Mouse (Mus musculus) lung, embryonic 15.5 days (tissue): ENCODE measurements around the gene Insr. TPM values are rescaled to one million over a fixed set of nuclear protein-coding genes. Genes with fewer than 3 reads are reported as not detected.

ENCODE experiments used
- ATAC-seq: fragments of 200-750 bp; cut with Nextera tagmentation; 2 replicates; pipeline ENCODE4 v1.8.0; 2017; ENCODE audit warnings: moderate number of reproducible peaks, borderline replicate concordance; ENCODE audit not compliant: low FRiP score, low TSS enrichment; ENCODE audit errors: extremely low read depth
- H3K27ac ChIP-seq: fragments of 300-500 bp; sonication (generic); 2 replicates; pipeline ENCODE4 v1.5.1; 2015; ENCODE audit warnings: moderate library complexity, mild to moderate bottlenecking, inconsistent platforms
- H3K27me3 ChIP-seq: fragments of 300-500 bp; sonication (generic); 2 replicates; pipeline ENCODE4 v1.6.1; 2015; ENCODE audit warnings: inconsistent platforms
- H3K36me3 ChIP-seq: fragments of 300-500 bp; sonication (generic); 2 replicates; pipeline ENCODE4 v1.6.1; 2015; ENCODE audit warnings: inconsistent platforms
- H3K4me1 ChIP-seq: fragments of 300-500 bp; sonication (generic); 2 replicates; pipeline ENCODE4 v1.6.1; 2015; ENCODE audit warnings: inconsistent platforms
- H3K4me2 ChIP-seq: fragments of 300-500 bp; sonication (generic); 2 replicates; pipeline ENCODE4 v1.6.1; 2015; ENCODE audit warnings: inconsistent platforms, mild to moderate bottlenecking, moderate library complexity
- H3K4me3 ChIP-seq: fragments of 300-500 bp; sonication (generic); 2 replicates; pipeline ENCODE4 v1.5.1; 2015; ENCODE audit warnings: mild to moderate bottlenecking, inconsistent platforms
- H3K9ac ChIP-seq: fragments of 300-500 bp; sonication (generic); 2 replicates; pipeline ENCODE4 v1.6.1; 2015; ENCODE audit warnings: inconsistent platforms
- H3K9me3 ChIP-seq: fragments of 300-500 bp; sonication (generic); 2 replicates; pipeline ENCODE4 v1.6.1; 2016; ENCODE audit warnings: inconsistent platforms
- WGBS: fragments of 180-500 bp; shearing (Covaris S2); methylation state at CpG from one replicate; pipeline ENCODE4 v1.1.7; 2015; 5-methylcytosine and 5-hydroxymethylcytosine counted together
- polyA plus RNA-seq: library from polyadenylated mRNA; unstranded; fragments of >200 nt; fragmentation: Nextera tagmentation; extraction: Ambion mirVana; gene quantifications from 2 replicates; pipeline ENCODE4 v1.2.1, GENCODE M21; 2015

Gene Insr
- polyA plus RNA-seq, 1 experiment from 2014 or later: 38.8 TPM

DNA sequence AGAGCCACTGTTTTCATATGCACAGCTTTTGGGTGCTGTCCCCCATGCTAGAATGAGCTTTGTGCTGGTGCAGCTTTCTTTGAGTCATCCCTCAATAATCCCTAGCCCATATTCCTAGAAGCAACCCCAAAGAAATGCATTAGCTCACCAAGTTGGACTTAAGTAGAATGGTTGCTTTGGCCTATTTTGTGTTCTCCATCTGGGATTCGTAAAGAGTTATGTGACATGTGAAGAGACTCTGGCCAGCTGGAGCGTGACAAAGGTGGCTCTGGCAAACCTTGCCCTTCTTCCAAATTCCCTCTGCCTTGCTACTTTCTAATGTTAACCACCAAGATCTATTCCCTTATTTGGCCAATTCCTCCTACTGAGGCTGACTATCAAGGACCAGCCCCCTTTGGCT lies 22.7 kb upstream of the Insr start:
- no peaks in the 10 kb centered on the region for H3K9me3 ChIP-seq
- WGBS: 82% methylated on average over 2 of the region's 2 CpGs
- no peak overlapping the region for H3K27ac ChIP-seq
- H3K36me3 ChIP-seq: no peaks in the 10 kb centered on the region
- no peak for ATAC-seq
- no peak overlapping the region for H3K4me2 ChIP-seq
- no peak overlapping the region for H3K9ac ChIP-seq
- no peaks in the 10 kb centered on the region for H3K4me1 ChIP-seq
- H3K4me3 ChIP-seq: no peak overlapping the region
- H3K27me3 ChIP-seq: no peaks in the 10 kb centered on the region

DNA sequence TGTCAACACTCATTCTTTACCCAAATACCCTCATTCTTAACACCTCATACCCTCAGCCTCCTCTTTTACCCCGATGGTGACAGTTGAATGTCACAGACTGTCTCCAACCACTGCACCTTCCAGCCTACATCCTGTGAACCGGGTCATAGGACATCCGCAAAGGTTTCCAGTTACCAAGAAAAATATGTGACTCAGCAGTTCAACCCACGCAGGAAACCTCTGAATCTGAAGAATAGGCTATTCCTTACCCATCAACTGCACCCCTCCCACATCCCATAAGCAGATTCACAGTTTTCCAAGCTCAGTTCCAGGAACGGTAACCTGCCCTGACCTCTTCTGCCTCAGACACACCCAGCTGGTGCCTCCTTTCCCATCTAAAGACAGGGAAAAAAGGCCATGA lies 19.9 kb upstream of the Insr start:
- Histone ChIP-seq H3K4me3 (no peak overlapping the region), H3K36me3 (no peaks in the 10 kb centered on the region), H3K9me3 (no peaks in the 10 kb centered on the region), H3K4me1 (no peaks in the 10 kb centered on the region), H3K9ac (no peak overlapping the region), H3K27me3 (no peaks in the 10 kb centered on the region), H3K4me2 (no peak overlapping the region), H3K27ac (no peak overlapping the region)
- 57% methylated on average over 5 of the region's 5 CpGs for WGBS
- no peak for ATAC-seq

DNA sequence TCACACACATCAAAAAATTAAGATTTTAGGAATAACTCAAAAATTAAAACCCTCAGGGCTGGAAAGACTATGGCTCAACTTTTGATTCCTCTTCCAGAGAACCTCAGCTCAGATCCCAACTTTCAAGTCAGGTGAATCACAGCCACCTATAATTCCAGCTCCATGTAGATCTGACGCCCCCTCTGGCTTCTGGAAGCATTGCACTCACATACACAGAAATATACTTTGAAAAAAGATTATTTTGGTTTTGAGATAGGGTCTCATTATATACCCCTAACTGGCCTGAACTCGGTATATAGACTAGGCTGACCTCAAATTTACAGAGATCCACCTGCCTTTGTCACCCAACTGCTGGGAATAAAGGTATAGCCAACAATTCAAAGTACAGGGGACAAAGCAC lies 6.4 kb upstream of the Insr start:
- Histone ChIP-seq H3K27ac (no peak overlapping the region), H3K4me3 (no peak overlapping the region), H3K36me3 (no peaks in the 10 kb centered on the region), H3K27me3 (no peaks in the 10 kb centered on the region), H3K9ac (no peak overlapping the region), H3K9me3 (no peaks in the 10 kb centered on the region), H3K4me2 (no peak overlapping the region), H3K4me1 (no peaks in the 10 kb centered on the region)
- 34% methylated on average over 2 of the region's 2 CpGs for WGBS
- no peak for ATAC-seq

DNA sequence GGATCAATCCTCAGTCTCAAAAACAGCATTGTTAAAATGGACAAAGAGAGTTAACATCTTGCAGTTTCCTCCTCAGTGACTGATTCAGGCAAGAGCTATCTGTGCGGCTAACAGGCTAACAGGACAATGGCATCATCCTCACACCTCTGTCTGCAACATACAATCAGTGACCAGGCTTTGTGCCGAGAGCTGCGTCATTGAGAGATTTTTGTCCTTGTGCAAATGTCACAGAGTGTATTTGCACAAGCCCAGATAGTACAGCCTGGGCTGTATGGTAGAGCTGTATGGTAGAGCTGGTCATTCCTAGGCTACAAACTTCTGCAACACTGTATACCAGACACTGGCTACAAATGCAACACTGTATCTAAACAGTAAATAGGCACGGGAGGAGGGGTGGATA lies 5.2 kb upstream of the Insr start:
- WGBS: 55% methylated on average over 4 of the region's 4 CpGs
- Histone ChIP-seq H3K27me3 (no peaks in the 10 kb centered on the region), H3K36me3 (no peaks in the 10 kb centered on the region), H3K4me2 (no peak overlapping the region), H3K9me3 (no peaks in the 10 kb centered on the region), H3K4me1 (no peaks in the 10 kb centered on the region; the same call in 1 of the 2 replicates), H3K9ac (no peak overlapping the region), H3K27ac (no peak overlapping the region), H3K4me3 (no peak overlapping the region)
- ATAC-seq: no peak

DNA sequence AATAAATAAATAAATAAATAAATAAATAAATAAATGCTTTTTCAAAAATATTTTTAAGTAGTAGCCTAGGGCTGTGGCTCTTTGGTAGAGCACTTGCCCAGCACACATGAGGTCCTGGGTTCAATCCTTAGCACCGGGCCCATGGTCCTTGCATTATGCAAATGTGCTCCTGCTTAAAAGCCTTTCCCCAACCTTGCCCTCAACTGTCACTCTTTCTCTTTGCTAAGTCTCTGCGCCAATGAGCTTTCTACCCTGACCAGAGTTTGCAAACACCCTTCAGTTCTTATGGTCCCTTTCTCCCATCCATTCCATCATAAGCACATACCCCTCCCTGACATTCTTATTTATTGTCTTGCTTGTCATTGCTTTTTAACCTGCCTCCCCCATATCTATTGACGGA lies 1.9 kb upstream of the Insr start:
- no peak overlapping the region for H3K4me3 ChIP-seq
- peaks cover 18% of the 10 kb centered on the region for H3K4me1 ChIP-seq
- WGBS: 76% methylated on average over 3 of the region's 3 CpGs
- H3K36me3 ChIP-seq: no peaks in the 10 kb centered on the region
- no peaks in the 10 kb centered on the region for H3K9me3 ChIP-seq
- H3K9ac ChIP-seq: no peak overlapping the region
- no peak overlapping the region for H3K4me2 ChIP-seq
- no peak for ATAC-seq
- no peaks in the 10 kb centered on the region for H3K27me3 ChIP-seq
- no peak overlapping the region for H3K27ac ChIP-seq

DNA sequence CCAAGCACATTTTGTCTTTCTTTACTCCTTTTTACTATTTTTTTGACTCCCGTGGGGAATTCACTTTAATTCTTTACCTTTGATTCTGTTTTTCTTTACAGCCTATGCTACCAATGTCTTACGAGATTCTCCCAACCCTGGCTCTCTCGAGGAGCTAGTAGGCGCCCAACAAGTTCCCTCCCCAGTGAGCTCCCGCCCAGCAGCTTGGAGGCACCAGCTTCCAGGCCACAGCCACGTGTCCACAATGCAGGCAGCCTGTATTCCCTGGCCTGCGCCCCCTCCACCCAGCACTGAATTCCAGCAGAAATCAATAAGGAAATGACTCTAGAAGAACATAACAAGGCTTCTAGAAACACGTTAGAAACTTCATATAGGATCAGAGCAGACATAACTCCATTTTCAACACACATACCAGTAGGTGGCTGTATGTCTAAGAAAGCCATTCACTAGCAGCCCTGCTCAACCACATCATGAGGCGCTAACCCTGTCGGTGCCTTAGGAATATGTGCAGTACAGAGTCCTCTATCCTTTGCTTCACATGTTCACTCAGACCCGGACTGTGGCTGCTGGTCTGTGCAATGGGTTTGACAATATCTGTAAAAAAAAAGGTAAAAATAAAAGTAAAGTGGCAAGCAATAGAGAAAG lies 971 bp upstream of the Insr start:
- Histone ChIP-seq H3K27me3 (no peaks in the 10 kb centered on the region), H3K4me1 (peaks cover 18% of the 10 kb centered on the region), H3K9me3 (no peaks in the 10 kb centered on the region), H3K27ac (no peak overlapping the region), H3K36me3 (no peaks in the 10 kb centered on the region), H3K4me3 (peak overlapping the region; percentile 98), H3K4me2 (peak overlapping the region; percentile 85), H3K9ac (no peak overlapping the region)
- no peak for ATAC-seq
- WGBS: 31% methylated on average over 11 of the region's 11 CpGs

DNA sequence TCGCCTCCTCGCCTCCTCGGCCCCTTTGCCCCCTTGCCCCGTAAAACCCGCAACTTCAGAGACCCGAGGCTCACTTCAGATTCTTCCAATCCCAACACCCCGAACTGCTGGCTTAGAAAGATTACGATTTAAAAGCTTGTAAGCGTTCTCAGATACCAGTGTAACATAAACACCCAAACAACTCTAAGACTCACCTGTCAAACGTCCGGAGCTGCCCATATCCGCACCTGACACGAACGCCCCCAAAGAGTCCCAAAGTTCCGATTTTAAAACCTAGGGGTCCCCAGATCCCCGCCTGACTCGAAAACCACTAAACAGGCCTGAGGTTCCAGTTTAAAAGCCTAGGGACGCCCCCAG lies 282 bp upstream of the Insr start:
- Histone ChIP-seq H3K4me2 (peak overlapping the region; percentile 85), H3K27me3 (no peaks in the 10 kb centered on the region), H3K9me3 (no peaks in the 10 kb centered on the region), H3K4me3 (peak overlapping the region; percentile 98), H3K36me3 (no peaks in the 10 kb centered on the region), H3K9ac (no peak overlapping the region; the same call in 1 of the 2 replicates), H3K4me1 (peaks cover 18% of the 10 kb centered on the region), H3K27ac (no peak overlapping the region)
- WGBS: under 1% methylated on average over 18 of the region's 18 CpGs
- no peak; the same call in 1 of the 2 replicates for ATAC-seq

DNA sequence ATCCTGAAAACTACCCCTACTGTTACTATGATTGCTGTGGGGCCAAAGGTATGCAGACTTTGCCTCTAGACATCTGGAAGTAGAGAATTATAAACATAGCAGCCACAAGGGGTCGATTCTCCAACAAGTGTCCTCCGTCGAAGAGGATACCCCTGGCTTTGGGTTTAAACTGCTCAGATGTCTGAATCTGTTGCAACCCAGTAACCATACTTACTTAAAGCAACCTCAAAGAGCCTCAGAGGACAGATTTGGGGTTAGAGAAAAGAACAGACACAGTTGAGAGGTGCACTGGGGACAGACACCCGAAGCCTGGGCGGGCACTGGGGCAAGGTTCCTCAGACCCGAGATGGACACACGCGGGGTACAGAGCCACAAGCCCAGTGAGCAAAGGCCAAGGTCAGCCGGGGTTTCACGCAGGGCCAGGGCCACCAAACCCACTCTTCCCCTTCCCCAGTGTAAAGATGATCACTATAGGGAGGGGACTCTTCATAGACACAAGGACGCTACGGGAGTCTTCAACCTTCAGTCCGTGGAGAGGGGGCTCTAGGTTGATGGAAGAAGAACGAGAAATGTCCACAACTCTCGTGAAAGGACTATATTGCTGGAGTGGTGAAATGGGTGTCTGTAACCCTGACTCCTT lies 1.1 kb downstream of the Insr start:
- peak overlapping the region; percentile 98 for H3K4me3 ChIP-seq
- 24% methylated on average over 15 of the region's 15 CpGs for WGBS
- H3K27me3 ChIP-seq: no peaks in the 10 kb centered on the region
- peak; percentile 11; the same call in 1 of the 2 replicates for ATAC-seq
- H3K9ac ChIP-seq: peak overlapping the region; percentile 90
- H3K9me3 ChIP-seq: no peaks in the 10 kb centered on the region
- H3K27ac ChIP-seq: no peak overlapping the region
- 0 out of 2 replicates have a peak, but pooled peaks cover 5% of the 10 kb centered on the region for H3K36me3 ChIP-seq
- peaks cover 18% of the 10 kb centered on the region for H3K4me1 ChIP-seq
- H3K4me2 ChIP-seq: peak overlapping the region; percentile 85

DNA sequence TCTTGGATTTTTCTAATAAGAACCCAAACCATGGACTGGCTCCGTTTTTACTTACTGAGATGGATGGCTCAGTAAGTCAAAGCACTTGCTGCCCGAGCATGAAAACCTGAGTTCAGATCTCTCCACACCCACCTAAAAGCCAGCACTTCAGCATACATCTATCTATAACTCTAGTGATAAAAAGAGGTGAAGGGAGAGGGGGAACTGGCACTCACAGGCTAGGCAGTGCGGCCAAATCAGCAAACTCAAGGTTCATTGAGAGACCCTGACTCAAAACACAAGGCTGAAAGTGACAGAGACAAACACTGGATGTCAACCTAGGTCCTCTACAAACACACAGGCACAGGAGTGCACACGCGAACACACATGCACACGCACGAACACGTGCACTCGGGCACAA lies 2.2 kb downstream of the Insr start:
- H3K4me1 ChIP-seq: peaks cover 18% of the 10 kb centered on the region
- H3K9ac ChIP-seq: no peak overlapping the region
- 0 out of 2 replicates have a peak, but pooled peaks cover 5% of the 10 kb centered on the region for H3K36me3 ChIP-seq
- no peak for ATAC-seq
- no peaks in the 10 kb centered on the region for H3K27me3 ChIP-seq
- H3K27ac ChIP-seq: no peak overlapping the region
- WGBS: 92% methylated on average over 9 of the region's 9 CpGs
- H3K4me3 ChIP-seq: no peak overlapping the region
- H3K4me2 ChIP-seq: peak overlapping the region; percentile 85; the same call in 1 of the 2 replicates
- H3K9me3 ChIP-seq: no peaks in the 10 kb centered on the region

DNA sequence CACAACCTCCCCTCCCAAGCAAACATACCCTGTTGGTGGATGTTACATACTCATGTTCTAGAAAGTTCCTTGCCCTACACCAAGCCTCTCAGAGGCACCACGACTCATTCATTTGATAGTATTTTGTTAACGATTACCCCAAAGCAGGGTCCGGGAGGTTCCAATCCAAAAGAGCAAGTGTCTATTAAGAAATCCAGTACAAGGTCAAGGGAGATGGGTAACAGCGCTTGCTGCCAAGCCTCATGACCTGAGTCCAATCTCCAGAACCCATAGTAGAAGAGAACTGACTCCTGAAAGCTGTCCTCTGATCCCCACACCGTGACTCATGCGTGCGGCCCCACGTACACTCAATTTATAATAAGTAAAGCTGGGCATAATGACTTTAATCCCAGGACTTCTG lies 3.4 kb downstream of the Insr start:
- Histone ChIP-seq H3K27me3 (no peaks in the 10 kb centered on the region), H3K27ac (no peak overlapping the region), H3K9me3 (no peaks in the 10 kb centered on the region), H3K4me1 (peaks cover 18% of the 10 kb centered on the region), H3K4me2 (no peak overlapping the region), H3K9ac (no peak overlapping the region), H3K36me3 (0 out of 2 replicates have a peak, but pooled peaks cover 5% of the 10 kb centered on the region), H3K4me3 (no peak overlapping the region)
- ATAC-seq: no peak
- WGBS: 97% methylated on average over 8 of the region's 8 CpGs

DNA sequence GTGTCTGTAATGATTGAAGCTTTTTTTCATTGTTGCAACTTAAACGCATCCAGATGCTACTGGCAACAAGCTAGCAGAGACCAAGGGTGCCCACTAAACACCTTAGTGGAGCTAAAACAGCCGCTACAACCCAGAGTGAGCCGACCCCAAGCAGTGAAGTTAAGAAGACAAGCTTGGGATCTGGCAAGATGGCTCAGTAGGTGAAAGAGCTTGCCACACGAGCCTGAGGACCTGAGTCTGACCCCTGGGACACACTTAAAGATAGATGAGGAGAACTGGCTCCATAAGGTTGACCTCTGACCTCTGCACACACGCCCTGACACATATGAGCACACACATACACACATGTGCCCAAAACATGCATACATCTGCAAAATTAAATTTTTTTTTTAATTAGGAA lies 4.2 kb downstream of the Insr start:
- WGBS: 57% methylated on average over 5 of the region's 5 CpGs
- Histone ChIP-seq H3K4me3 (no peak overlapping the region), H3K9ac (no peak overlapping the region), H3K4me1 (peaks cover 18% of the 10 kb centered on the region), H3K27me3 (no peaks in the 10 kb centered on the region), H3K4me2 (no peak overlapping the region), H3K36me3 (0 out of 2 replicates have a peak, but pooled peaks cover 5% of the 10 kb centered on the region), H3K9me3 (no peaks in the 10 kb centered on the region), H3K27ac (no peak overlapping the region)
- no peak for ATAC-seq

DNA sequence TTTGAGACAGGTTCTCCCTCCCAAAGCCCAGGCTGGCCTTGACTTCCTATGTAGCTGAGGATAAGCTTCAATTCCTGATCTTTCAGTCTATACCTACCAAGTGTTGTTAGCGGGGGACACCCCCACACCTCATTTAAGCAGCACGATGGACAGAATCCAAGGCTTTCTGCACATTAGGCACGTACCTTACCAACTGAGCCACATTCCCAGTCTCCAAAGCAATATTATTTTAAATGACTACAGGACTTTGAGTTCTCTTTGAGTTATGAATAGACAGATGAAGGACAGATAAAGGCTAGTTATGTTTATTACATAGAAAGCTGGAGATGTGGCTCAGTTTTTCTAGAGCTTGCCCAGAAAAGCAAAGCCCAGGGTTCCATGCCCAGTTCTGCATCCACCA lies 5.6 kb downstream of the Insr start:
- Histone ChIP-seq H3K9ac (no peak overlapping the region), H3K9me3 (no peaks in the 10 kb centered on the region), H3K4me1 (peaks cover 18% of the 10 kb centered on the region), H3K4me2 (no peak overlapping the region), H3K36me3 (0 out of 2 replicates have a peak, but pooled peaks cover 5% of the 10 kb centered on the region), H3K27me3 (no peaks in the 10 kb centered on the region), H3K27ac (no peak overlapping the region), H3K4me3 (no peak overlapping the region)
- 87% methylated on average over 3 of the region's 3 CpGs for WGBS
- no peak for ATAC-seq
